Mouse (Mus musculus): ENCODE measurements around the gene Unc5a.

DNA sequence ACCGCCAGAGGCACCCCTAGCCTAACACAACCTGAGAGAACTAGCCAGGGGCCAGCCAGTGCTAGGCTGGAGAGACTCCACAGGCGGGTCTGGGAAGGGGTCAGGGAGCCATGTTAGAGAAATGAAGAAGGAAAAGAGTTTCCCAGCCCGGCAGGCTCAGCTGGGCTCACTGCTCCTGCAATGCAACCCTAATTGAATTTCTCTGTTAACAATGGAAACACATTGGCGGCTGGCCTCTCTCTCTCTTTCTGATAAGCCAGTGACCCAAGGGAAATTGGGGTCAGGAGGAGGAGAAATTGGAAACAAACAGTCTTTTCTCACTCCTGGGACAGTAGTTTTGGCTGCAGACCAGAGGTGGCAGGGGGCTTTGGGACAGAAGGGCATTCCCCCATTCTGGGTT, 45.4 kb downstream of the Unc5a start:
- TF ChIP-seq E2F4 (IDR thresholded peaks at IDR 0.05; ENCODE audit: insufficient read depth) (no peak), MAX (IDR thresholded peaks at IDR 0.05; ENCODE audit: low read depth) (no peak), CEBPB (IDR thresholded peaks at IDR 0.05; ENCODE audit: insufficient read depth, poor library complexity, severe bottlenecking) (no peak), USF1 (IDR thresholded peaks at IDR 0.05; ENCODE audit: low read depth) (no peak)

Measured in myocyte (in vitro differentiated cells).